Mouse (Mus musculus): ENCODE measurements around the gene Enpp1. TPM values are rescaled to one million over a fixed set of nuclear protein-coding genes. Genes with fewer than 3 reads are reported as not detected.

The Enpp1 gene
- total RNA-seq, 2 experiments from 2014 or later = 0.26 to 0.83 TPM

DNA sequence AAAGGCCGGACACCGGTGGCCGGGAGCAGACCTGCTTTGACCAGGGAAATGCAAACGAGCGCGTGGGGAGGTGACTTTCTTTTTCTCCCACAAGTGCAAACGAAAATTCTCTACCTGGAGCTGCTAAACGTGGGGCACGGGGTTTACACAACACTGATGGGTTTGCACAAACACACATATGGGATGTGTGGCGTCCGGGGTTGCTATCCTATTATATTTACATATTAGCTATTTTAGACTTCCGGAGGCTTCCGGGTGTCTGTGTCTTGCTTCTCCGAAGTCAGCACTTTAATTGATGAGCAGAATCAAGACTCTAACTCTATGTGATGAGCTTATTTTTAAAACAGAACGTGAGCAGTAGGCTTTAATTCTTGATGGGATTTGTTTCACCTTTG is 405 bp upstream of the Enpp1 start:
- ATAC-seq (ENCODE audit: poor library complexity, severe bottlenecking) = 0 out of 2 replicates have a peak, but pooled peaks have one; percentile 6

DNA sequence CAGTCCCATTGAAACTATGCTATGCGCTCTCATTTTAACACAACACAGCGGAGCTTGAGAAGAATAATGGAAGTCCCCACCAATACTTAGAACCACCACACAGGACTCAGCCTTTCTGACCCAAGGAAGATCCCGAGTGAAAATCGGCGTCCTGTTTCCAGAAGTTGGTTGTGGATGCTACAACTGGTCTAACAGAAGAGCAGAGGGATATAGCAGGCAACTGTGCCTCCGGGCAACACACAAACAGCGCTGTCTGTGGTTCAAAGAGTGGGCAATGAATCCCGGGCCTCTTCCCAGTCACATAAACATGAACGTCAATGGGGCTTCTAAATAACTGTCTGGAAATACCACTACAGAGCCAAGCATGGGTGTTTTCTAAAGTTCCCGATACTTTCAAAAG is 888 bp downstream of the Enpp1 start:
- peak; percentile 17; the same call in 1 of the 2 replicates for ATAC-seq (ENCODE audit: poor library complexity, severe bottlenecking)

- ATAC-seq (ENCODE audit: poor library complexity, severe bottlenecking) = no peak
These were observed 1.6 kb downstream of the Enpp1 start for GRCm38 (mm10) chr10:24710361-24710760.

DNA sequence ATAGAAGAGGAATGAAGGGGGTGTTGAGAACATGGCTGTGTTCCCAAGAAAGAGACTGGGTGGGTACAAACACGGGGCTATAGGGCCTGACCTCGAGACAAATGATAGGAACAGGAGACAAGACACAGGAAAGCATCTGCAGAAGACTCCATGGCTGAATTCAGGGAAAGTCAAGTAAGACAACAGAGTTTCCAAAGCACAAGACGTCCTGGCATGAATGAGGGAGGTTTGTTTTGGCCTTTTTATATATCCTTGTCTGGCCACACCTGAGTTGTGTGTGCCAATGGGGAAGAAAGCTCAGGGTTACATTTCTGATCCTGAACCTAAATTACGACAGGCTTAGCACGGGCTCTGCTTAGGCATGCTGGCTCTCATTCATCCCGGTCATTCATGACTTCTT is 4.2 kb downstream of the Enpp1 start:
- no peak for ATAC-seq (ENCODE audit: poor library complexity, severe bottlenecking)

- ATAC-seq (ENCODE audit: poor library complexity, severe bottlenecking) = no peak
These were observed 5.4 kb downstream of the Enpp1 start for GRCm38 (mm10) chr10:24706431-24707140.

DNA sequence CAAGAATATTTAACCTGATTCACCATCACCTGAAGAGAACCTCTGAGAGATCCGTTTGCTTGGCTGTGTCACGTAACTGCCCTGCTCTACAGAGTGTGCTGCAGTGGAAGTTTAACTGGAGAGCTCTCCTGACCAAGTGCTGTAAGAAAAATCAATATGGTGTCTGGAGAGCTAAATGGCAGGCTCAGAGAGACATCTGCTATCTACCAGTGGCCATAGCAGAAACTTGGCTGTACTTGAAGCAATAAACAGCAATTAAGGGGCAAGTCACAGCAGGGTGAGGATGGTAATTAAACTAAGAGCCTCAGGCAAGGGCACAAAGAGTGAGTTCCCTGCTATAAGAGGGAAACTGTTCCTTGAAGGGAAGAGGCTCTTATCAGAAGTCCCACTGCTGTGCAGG is 9.3 kb downstream of the Enpp1 start:
- ATAC-seq (ENCODE audit: poor library complexity, severe bottlenecking) = no peak

DNA sequence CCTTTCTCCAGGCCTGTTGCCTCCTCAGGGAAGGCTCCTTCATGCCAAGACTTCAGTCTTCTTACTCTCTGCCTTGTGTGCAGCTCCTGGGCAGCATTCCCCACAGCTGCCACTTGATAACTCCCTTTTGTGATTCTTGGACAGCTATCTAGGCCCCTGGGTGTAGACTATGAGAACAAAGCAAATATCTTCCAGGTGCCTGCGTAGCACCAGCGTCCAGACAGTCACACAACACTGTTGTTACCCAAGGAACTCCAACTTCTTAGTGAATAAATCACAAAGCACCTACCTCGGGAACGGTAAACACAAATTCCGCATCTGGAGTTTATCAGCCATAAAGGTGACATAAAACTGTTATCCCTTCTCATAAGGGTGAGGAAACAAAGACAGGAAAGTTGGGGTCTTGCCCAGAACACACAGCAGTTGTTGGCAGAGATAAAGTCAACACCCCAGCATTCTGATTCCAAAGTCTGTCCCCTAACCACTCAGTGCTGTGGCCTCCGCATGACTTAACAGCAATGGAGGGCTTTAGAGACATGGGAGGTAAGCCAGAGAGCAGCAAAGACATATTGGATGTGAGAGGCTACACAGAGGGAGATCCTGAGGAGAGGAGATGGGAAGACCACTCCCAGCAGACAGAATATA is 13.7 kb downstream of the Enpp1 start:
- no peak for ATAC-seq (ENCODE audit: poor library complexity, severe bottlenecking)

DNA sequence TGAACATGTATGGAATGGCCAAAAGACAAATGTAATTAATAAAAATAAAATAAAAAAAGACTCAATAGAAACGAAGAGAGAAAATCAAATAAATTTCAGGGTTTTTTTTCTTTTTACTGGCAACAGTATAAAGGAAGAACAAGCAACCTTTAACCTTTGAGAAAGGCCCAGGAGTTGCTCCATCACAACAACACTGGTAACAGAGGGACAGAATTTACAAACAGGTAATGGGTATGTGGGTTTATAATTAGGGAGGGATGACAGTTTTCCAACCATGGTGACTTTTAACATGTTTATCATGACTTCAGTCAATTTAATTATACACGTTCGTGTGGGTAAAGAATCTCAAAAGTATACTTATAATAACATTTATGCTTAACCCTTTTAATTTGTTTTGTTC is 15.2 kb downstream of the Enpp1 start:
- ATAC-seq (ENCODE audit: poor library complexity, severe bottlenecking) = no peak

GRCm38 (mm10) chr10:24695786-24696185 is 16.2 kb downstream of the Enpp1 start:
- no peak for ATAC-seq (ENCODE audit: poor library complexity, severe bottlenecking)

DNA sequence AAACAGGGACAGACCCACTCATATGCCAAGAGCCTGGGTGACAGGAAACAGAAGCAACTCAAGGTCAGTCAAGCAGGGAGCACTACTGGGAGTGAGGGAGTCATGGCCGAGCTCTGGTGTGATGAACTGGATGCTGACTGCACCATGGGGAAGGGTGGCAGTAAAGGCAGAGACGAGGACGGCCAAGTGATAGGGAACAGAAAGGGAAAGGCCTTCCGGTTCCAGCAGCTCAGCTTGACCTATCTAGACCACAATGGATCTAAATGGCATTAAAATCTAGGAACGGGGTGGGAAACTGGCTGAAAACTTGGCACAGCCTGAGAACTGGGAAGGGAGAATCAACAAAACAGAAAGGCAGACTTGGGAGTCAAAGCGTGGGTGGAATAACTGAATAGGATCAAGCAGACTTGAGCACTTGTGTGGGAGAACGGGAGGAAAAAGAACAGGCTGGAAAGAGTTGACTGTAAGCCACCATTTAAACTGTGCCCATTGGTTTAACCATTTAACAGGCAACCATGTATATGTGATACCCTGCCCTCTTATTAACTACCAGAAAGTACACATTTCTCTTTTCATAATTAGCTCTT is 29.3 kb downstream of the Enpp1 start:
- no peak for ATAC-seq (ENCODE audit: poor library complexity, severe bottlenecking)

DNA sequence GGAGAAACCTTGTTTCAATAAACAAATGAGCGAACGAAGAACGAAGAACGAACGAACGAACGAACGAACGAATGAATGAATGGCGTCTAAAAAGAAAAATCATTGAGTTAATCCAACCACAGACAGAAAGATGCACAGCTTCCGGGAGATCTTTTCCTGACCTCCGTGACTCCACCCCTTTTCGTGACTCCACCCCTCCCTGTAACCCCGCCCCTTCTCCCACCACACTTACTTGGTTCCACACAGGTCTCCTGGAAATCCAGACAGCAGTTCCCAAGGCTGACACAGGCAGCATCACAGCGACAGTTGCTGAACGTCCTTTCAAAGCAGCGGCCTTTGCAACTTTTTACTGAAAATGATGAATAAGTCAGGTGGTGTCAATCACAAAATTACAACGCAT is 34.3 kb downstream of the Enpp1 start:
- no peak for ATAC-seq (ENCODE audit: poor library complexity, severe bottlenecking)

DNA sequence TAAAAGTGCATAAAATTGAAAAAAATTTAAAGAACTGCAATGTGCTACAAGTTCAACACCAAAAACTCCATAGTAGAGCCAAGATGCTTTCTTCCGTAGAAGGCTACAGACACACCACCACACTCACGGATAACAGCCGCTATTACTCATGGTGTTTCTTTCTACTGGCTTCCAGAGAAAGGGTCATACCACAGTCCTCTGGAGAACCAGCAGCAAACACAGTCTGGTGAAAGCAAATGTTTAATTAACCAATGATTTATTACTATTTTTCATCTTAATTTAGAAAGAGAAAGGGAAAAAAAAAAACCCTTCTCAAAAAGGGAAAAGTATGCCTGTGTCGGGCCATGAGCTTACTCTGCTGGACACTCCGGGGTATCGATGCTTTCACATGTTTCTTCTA is 37.7 kb downstream of the Enpp1 start:
- ATAC-seq (ENCODE audit: poor library complexity, severe bottlenecking) = no peak

GRCm38 (mm10) chr10:24672948-24673347 is 39.0 kb downstream of the Enpp1 start:
- no peak for ATAC-seq (ENCODE audit: poor library complexity, severe bottlenecking)

DNA sequence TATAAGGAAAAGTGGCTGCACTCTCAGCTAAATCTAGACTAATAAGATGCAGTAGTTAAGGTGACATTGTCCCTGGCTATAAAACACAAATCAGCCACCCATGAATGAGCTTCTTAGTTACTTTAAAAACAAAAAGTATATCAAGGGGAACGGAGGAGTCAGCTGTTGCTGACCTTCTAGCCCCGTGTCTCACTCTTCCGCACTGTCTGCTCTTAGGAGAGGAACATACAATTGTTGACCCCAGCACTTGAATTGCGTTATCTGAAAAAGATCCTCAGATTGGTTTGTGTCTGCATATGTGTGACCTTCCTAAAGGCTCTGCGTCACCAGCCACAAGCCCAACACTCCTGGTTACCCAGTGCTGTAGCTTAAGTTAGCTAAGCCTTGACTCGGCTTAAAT is 41.4 kb downstream of the Enpp1 start:
- ATAC-seq (ENCODE audit: poor library complexity, severe bottlenecking) = no peak

DNA sequence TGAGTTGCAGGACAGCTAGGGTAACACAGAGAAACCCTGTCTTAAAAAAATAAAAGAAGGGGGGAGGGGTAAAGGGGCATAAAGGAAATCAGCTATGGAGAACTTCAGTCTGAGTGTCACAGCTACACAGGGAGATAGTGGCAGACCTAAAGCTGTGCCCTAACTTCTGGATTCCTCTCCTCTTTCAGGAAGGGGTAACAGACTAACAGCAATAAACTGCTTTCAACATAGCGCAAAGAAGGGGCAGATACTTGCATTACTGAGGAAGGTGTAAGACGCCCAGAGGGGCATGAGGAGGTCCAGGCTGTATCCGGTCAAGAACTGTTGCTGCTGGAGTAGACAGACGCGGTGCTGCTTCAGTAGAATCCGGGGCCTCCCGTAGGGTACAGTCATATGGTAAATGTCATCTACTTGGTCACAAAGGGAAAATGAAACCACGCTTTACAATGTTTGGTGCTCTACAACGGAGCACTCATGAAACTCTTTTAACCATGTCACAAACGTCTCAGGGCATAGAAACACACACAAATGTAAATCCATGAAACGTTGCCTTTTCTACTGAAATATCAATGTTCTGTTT is 60.9 kb downstream of the Enpp1 start:
- no peak for ATAC-seq (ENCODE audit: poor library complexity, severe bottlenecking)

GRCm38 (mm10) chr10:24647996-24648738 is 63.8 kb downstream of the Enpp1 start:
- no peak for ATAC-seq (ENCODE audit: poor library complexity, severe bottlenecking)

- ATAC-seq (ENCODE audit: poor library complexity, severe bottlenecking) = no peak
These were observed 66.8 kb downstream of the Enpp1 start for GRCm38 (mm10) chr10:24645169-24645568.

DNA sequence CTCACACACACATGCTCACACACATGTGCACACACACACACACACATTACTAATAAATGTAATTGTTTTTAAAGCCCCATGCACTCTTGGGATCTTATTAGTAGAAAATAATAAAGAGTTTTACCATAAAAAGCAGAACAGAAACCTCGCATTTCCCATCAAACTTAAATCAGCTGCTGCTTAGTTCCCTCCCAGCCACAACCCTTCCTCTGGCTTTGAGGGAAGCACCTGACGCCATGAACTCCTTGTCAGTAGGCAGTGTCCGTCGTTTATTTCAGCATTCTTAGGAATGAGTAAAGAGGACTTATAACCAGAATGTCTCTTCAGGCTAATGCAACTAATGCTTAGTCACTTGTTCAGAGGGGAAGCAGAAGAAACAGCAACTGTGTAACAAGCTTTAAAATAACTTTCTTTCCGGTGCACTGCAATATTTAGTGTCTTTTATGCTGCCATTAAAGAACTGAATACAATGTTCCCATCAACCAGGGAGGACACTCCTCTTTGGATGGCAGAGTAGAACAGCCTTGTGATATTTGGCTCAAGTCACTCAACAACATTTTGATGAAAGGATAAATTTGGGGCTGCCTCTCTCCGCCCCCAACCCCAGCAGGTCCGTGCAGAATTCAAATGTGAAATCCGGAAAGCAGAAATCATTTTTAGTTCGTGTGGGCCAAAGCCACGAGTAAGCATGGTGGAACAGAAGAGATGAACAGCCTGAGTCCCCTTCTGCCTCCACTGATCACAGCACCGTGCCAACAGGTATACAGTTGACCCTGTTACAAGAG is 69.0 kb downstream of the Enpp1 start:
- ATAC-seq (ENCODE audit: poor library complexity, severe bottlenecking) = peak; percentile 83

DNA sequence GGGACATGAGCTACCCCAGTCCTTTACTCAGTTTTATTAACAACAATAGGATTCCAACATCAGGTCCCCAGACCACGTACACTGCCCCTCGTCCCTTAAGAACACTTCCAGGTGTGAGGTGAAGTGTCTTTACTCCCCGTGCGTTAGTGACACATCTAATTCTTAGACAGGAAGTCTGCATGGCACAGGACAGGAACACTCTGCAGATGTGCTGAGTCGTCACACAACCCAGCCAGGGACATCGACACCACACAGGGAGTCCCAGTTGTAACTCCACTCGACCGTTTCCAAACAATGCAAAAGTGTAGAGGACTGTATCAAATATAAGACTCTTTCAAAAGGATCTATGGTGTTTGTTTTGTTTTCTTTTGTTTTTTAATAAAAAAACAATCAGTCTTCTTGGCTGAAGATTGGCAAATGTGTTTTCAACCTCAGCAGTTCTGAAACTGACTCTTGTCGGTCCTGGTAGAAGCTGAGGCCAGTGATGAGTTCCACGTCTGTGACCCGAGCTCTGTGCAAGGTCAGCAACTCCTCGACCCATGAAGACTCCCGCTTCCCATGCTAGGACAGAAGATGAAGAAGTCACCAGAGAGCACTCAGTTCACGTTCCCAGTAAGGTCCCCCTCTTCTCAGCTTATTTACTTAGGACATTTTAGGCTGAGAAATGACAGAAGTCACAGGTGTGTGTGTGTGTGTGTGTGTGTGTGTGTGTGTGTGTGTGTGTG is 70.4 kb downstream of the Enpp1 start:
- no peak for ATAC-seq (ENCODE audit: poor library complexity, severe bottlenecking)
